Mouse (Mus musculus): Measurements from ENCODE around the gene Gnptg. TPM values are rescaled to one million over a fixed set of nuclear protein-coding genes. Genes with fewer than 3 reads are reported as not detected.
A peak's percentile ranks its signal among the peaks of the same experiment; 100 is the strongest.

The Gnptg gene
- polyA plus RNA-seq, 1 experiment from 2014 or later: 110 TPM

DNA sequence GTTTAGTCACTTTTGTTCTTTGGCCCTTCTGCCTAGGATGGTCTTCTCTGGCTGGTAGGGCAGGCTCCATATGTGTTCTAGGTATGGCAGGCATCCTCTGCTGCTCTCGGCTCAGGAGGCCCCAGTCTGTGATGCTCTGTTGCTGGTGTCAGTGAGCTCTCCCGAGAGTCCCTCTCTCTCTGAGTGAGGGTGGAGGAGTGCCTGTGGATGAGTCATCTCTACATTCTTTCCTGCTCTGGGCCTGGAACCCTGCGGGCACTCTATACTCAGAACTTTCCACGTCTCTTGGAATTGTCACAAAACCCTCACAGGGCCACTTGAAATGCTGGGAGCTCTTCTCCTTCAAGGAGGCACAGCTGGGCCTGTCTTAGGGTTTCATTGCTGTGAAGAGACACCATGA is 28.2 kb downstream of the Gnptg start:
- no peaks in the 10 kb centered on the region for H3K4me1 ChIP-seq (ENCODE audit: control insufficient read depth, insufficient read depth, low read length)
- no peak overlapping the region for H3K4me2 ChIP-seq (ENCODE audit: low read depth, low read length)
- H3K27me3 ChIP-seq (ENCODE audit: control insufficient read depth, insufficient read depth, low read length): no peaks in the 10 kb centered on the region
- 89% methylated on average over 4 of the region's 4 CpGs for WGBS
- H3K9me3 ChIP-seq (ENCODE audit: control insufficient read depth, low read length): no peaks in the 10 kb centered on the region
- H3K36me3 ChIP-seq (ENCODE audit: control insufficient read depth, insufficient read depth, low read length): peaks cover 64% of the 10 kb centered on the region
- no peak for ATAC-seq (ENCODE audit: low read depth)
- H3K9ac ChIP-seq (replicated peaks; ENCODE audit: low read depth, low read length): no peak overlapping the region
- no peak overlapping the region for H3K4me3 ChIP-seq (ENCODE audit: low read depth, low read length)
- H3K27ac ChIP-seq (ENCODE audit: low read depth, low read length): no peak overlapping the region

DNA sequence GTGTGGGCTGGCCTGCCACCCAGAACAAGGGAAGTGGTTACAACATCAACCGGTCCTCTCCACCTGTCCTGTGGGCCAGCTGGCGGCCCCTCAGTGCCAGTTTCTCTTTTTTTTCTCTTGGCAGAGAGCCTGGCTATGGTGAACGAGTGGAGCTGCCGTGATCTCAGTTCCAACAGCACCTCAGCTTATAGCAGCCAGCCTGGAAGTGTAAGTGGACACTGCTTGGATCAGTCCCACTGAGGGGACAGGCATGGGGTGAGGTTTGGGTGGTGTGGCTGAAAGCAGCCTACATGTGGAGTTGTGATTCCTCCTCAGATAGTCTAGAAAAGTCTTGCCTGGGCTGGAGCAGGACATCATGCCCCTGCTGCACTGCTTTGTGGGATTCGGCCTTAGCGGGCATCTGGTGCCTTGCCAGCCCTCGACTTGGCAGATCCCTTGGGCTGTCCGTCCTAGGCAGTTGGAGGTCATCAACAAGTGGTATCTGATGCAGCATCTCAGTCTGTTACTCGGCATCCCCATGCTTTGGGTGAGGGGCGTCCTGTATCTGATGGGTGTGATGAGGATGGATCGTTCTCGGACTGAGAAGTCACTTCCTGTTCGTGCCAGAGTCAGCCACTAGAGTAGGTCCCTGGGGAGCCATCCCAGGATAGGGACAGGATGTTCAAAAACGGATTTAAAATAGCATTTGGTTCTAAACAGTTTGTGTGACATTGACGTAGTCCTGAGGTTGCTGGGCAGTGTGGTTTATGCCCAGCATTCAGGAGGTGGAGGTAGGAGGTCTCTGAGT is 29.1 kb downstream of the Gnptg start:
- no peak for ATAC-seq (ENCODE audit: low read depth)
- no peaks in the 10 kb centered on the region for H3K9me3 ChIP-seq (ENCODE audit: control insufficient read depth, low read length)
- H3K27ac ChIP-seq (ENCODE audit: low read depth, low read length): no peak overlapping the region
- no peak overlapping the region for H3K9ac ChIP-seq (replicated peaks; ENCODE audit: low read depth, low read length)
- H3K27me3 ChIP-seq (ENCODE audit: control insufficient read depth, insufficient read depth, low read length): no peaks in the 10 kb centered on the region
- no peak overlapping the region for H3K4me3 ChIP-seq (ENCODE audit: low read depth, low read length)
- H3K36me3 ChIP-seq (ENCODE audit: control insufficient read depth, insufficient read depth, low read length): peaks cover 65% of the 10 kb centered on the region
- 85% methylated on average over 15 of the region's 15 CpGs for WGBS
- no peaks in the 10 kb centered on the region for H3K4me1 ChIP-seq (ENCODE audit: control insufficient read depth, insufficient read depth, low read length)
- no peak overlapping the region for H3K4me2 ChIP-seq (ENCODE audit: low read depth, low read length)

DNA sequence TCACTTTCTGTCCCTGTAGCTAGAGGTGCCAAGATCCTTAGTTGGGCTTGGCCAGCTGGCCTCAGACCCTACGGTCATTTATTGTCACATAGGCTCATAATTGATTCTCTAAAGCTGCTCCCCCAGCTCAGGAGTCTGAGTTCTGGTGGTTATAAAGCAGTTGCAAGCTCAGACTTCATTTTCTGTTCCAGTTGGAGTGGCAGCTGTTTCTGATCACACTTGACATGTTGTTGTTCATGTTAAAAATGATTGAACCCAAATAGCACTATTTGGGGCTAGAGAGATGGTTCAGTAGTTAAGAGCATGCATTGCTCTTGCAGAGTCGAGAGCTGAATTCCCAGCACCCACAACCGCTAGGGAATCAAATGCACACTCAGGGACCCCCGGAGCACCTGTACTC is 29.9 kb downstream of the Gnptg start:
- ATAC-seq (ENCODE audit: low read depth): no peak
- Histone ChIP-seq H3K36me3 (ENCODE audit: control insufficient read depth, insufficient read depth, low read length) (peaks cover 64% of the 10 kb centered on the region), H3K27ac (ENCODE audit: low read depth, low read length) (no peak overlapping the region), H3K27me3 (ENCODE audit: control insufficient read depth, insufficient read depth, low read length) (no peaks in the 10 kb centered on the region), H3K4me3 (ENCODE audit: low read depth, low read length) (no peak overlapping the region), H3K4me2 (ENCODE audit: low read depth, low read length) (no peak overlapping the region), H3K9ac (replicated peaks; ENCODE audit: low read depth, low read length) (no peak overlapping the region), H3K9me3 (ENCODE audit: control insufficient read depth, low read length) (no peaks in the 10 kb centered on the region), H3K4me1 (ENCODE audit: control insufficient read depth, insufficient read depth, low read length) (no peaks in the 10 kb centered on the region)
- WGBS: 95% methylated on average over 4 of the region's 4 CpGs

DNA sequence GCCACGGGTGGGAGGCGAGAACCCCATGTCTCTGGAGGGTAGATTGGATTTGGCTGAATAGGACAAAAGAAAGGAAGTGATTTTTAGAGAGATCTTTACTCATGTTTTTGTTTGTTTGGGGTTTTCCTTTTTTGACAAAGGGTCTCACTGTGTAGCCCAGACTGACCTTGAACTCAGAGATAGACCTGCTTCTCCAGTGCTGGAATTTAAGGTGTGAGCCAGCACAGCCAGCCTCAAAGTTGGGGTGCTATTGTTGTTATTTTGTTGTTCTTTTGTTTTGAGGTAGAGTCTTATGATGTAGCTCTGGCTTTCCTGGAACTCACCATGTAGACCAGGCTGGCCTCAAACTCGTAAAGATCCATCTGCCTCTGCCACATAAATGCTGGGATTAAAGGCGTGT is 37.5 kb downstream of the Gnptg start:
- WGBS: 93% methylated on average over 4 of the region's 4 CpGs
- H3K27me3 ChIP-seq (ENCODE audit: control insufficient read depth, insufficient read depth, low read length): no peaks in the 10 kb centered on the region
- no peak overlapping the region for H3K4me2 ChIP-seq (ENCODE audit: low read depth, low read length)
- no peaks in the 10 kb centered on the region for H3K9me3 ChIP-seq (ENCODE audit: control insufficient read depth, low read length)
- H3K9ac ChIP-seq (replicated peaks; ENCODE audit: low read depth, low read length): no peak overlapping the region
- ATAC-seq (ENCODE audit: low read depth): no peak
- no peak overlapping the region for H3K4me3 ChIP-seq (ENCODE audit: low read depth, low read length)
- H3K4me1 ChIP-seq (ENCODE audit: control insufficient read depth, insufficient read depth, low read length): no peaks in the 10 kb centered on the region
- no peak overlapping the region for H3K27ac ChIP-seq (ENCODE audit: low read depth, low read length)
- H3K36me3 ChIP-seq (ENCODE audit: control insufficient read depth, insufficient read depth, low read length): peaks cover 40% of the 10 kb centered on the region

DNA sequence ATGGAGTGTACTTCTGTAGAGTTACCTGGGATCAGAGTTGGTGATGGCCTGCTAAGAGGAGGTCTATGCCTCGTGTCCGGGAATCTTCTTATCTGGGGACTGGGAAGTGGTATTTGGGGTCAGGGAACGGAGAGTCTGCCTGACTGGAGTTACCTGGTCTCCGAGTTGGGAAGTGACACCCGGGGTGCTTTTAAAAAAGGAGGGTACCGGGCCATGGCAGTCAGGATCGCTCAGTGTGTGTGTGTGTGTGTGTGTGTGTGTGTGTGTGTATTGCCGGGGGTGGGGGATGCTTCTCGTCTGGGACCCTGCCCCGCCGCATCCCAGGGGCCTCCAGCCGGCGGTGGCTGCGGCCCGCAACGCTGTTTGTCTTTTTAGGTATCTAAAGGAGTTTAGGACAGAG is 50.8 kb downstream of the Gnptg start:
- no peaks in the 10 kb centered on the region for H3K9me3 ChIP-seq (ENCODE audit: control insufficient read depth, low read length)
- no peak for ATAC-seq (ENCODE audit: low read depth)
- H3K36me3 ChIP-seq (ENCODE audit: control insufficient read depth, insufficient read depth, low read length): peaks cover 14% of the 10 kb centered on the region; the same call in 1 of the 2 replicates
- WGBS: 0% methylated on average over 14 of the region's 16 CpGs
- H3K4me3 ChIP-seq (ENCODE audit: low read depth, low read length): peak overlapping the region; percentile 95
- no peak overlapping the region for H3K27ac ChIP-seq (ENCODE audit: low read depth, low read length)
- peaks cover 24% of the 10 kb centered on the region for H3K4me1 ChIP-seq (ENCODE audit: control insufficient read depth, insufficient read depth, low read length)
- H3K27me3 ChIP-seq (ENCODE audit: control insufficient read depth, insufficient read depth, low read length): no peaks in the 10 kb centered on the region
- H3K9ac ChIP-seq (replicated peaks; ENCODE audit: low read depth, low read length): peak overlapping the region; percentile 90
- H3K4me2 ChIP-seq (ENCODE audit: low read depth, low read length): peak overlapping the region; percentile 83

DNA sequence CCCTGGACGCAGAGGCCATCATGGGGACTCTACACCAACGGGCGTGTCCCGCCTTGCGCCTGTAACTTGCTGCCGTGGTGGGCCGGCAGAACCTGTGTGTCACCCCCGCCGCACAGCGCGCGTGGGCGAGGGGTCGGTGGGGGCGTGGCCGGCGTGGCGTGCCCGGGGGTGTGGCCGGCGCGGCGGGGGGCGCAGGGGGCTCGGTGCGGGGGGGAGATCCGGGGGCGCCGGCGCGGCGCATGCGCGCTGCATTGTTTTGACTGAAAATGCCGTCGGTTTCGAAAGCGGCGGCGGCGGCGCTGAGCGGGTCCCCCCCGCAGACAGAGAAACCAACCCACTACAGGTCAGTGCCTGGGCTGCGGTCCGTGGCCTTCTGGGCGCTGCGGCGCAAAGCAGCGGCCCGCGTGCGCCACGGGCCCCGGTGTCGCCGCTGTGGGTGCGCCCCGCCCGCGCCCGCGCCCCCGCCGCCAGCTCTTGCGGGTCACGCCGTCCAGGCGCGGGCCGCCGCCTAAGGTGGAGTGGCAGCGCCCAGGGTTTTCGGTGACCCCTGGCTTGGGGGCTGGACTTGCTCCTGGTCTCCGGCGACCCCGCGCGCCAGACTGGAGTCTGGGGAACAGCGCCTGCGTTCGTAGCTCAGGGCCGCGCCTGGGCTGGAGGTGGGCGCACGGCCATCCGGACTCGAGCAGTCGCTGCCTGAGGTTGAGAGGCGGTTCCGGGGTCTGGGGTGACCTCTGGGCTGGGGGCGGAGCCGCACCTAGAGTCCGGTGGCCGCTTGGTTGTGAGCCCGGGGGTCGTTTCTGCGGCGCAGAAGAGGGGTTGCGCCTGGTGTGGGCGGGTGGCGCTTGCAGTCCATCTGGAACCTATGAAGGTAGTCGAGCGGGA is 51.5 kb downstream of the Gnptg start, which contains the start of gene Unkl:
TSS of gene Unkl (plus strand) at position 248 of the 882 bp plus-strand sequence.
- peak within 1 kb of the TSS; percentile 95 for H3K4me3 ChIP-seq (ENCODE audit: low read depth, low read length)
- ATAC-seq (ENCODE audit: low read depth): peak; percentile 24
- no peaks in the 10 kb centered on the region for H3K27me3 ChIP-seq (ENCODE audit: control insufficient read depth, insufficient read depth, low read length)
- H3K9me3 ChIP-seq (ENCODE audit: control insufficient read depth, low read length): no peaks in the 10 kb centered on the region
- peak within 1 kb of the TSS; percentile 83 for H3K4me2 ChIP-seq (ENCODE audit: low read depth, low read length)
- H3K4me1 ChIP-seq (ENCODE audit: control insufficient read depth, insufficient read depth, low read length): peaks cover 27% of the 10 kb centered on the region
- H3K9ac ChIP-seq (replicated peaks; ENCODE audit: low read depth, low read length): peak within 1 kb of the TSS; percentile 90
- peaks cover 10% of the 10 kb centered on the region; the same call in 1 of the 2 replicates for H3K36me3 ChIP-seq (ENCODE audit: control insufficient read depth, insufficient read depth, low read length)
- H3K27ac ChIP-seq (ENCODE audit: low read depth, low read length): peak within 1 kb of the TSS; percentile 52
- whole genome bisulfite sequencing: under 1% methylated on average over 97 of the region's 104 CpGs

DNA sequence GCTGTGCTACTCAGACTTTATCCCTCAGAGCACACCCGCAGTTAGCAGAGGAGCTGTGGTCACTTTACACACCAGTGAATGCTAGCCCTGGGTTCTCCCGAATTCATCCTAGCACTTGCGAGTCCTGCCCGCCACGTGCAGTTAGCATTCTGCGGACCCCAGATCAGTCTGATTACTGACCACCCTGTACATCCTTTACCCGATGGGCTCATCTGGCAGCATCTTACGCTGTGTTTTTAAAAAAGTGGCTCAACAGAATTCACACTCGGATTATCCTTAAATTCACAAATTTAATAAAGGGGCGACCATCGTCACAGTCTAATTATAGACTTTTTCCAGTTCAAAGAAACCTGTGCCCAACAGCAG is 52.2 kb downstream of the Gnptg start:
- peak overlapping the region; percentile 90 for H3K9ac ChIP-seq (replicated peaks; ENCODE audit: low read depth, low read length)
- H3K27me3 ChIP-seq (ENCODE audit: control insufficient read depth, insufficient read depth, low read length): no peaks in the 10 kb centered on the region
- no peak for ATAC-seq (ENCODE audit: low read depth)
- H3K4me3 ChIP-seq (ENCODE audit: low read depth, low read length): peak overlapping the region; percentile 95
- H3K4me2 ChIP-seq (ENCODE audit: low read depth, low read length): peak overlapping the region; percentile 83
- H3K9me3 ChIP-seq (ENCODE audit: control insufficient read depth, low read length): no peaks in the 10 kb centered on the region
- H3K4me1 ChIP-seq (ENCODE audit: control insufficient read depth, insufficient read depth, low read length): peaks cover 28% of the 10 kb centered on the region
- H3K27ac ChIP-seq (ENCODE audit: low read depth, low read length): peak overlapping the region; percentile 52; the same call in 1 of the 2 replicates
- 7% methylated on average over 11 of the region's 11 CpGs for WGBS
- H3K36me3 ChIP-seq (ENCODE audit: control insufficient read depth, insufficient read depth, low read length): 0 out of 2 replicates have a peak, but pooled peaks cover 6% of the 10 kb centered on the region

DNA sequence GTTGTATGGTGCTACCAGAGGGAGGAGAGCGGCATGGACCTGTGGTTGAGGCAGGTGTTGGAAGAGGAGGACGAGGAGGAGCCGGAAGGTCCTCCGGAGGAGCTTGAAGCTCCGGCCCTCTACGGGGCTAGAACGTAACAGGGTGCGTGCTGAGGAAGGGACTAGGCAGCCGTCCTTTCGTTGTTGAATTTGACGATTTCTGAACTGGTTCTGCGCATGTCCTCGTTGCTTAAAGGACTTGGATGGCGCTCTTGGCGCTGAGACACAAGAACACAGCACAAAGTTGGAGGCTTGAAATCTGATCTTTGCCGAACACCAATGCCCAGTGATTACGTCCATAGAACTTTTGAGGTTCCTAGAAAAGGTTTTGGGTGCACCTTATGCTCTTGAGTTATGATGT is 55.0 kb downstream of the Gnptg start:
- Histone ChIP-seq H3K9ac (replicated peaks; ENCODE audit: low read depth, low read length) (peak overlapping the region; percentile 78), H3K27me3 (ENCODE audit: control insufficient read depth, insufficient read depth, low read length) (no peaks in the 10 kb centered on the region), H3K27ac (ENCODE audit: low read depth, low read length) (no peak overlapping the region), H3K4me2 (ENCODE audit: low read depth, low read length) (peak overlapping the region; percentile 90), H3K36me3 (ENCODE audit: control insufficient read depth, insufficient read depth, low read length) (no peaks in the 10 kb centered on the region), H3K4me3 (ENCODE audit: low read depth, low read length) (peak overlapping the region; percentile 66), H3K4me1 (ENCODE audit: control insufficient read depth, insufficient read depth, low read length) (peaks cover 25% of the 10 kb centered on the region), H3K9me3 (ENCODE audit: control insufficient read depth, low read length) (no peaks in the 10 kb centered on the region)
- 0 out of 2 replicates have a peak, but pooled peaks have one; percentile 16 for ATAC-seq (ENCODE audit: low read depth)
- 9% methylated on average over 17 of the region's 17 CpGs for WGBS

Data from neural tube, embryonic 14.5 days (tissue).